Mouse (Mus musculus) megakaryocyte-erythroid progenitor cell, adult 5-6 weeks (primary cell): ENCODE results near the gene Krt24. TPM values are rescaled to one million over a fixed set of nuclear protein-coding genes. Genes with fewer than 3 reads are reported as not detected.

Experiments
- ATAC-seq: replicated peaks from 2 replicates; pipeline ENCODE4 v1.8.0; 2016; ENCODE audit warnings: mild to moderate bottlenecking, inconsistent platforms; ENCODE audit not compliant: severe bottlenecking, poor library complexity, low FRiP score, low TSS enrichment
- total RNA-seq, 2 experiments: library from RNA; stranded (forward) in 1 of 2; stranded (reverse) in 1 of 2; fragments of 200-1000, 215-1000 nt in 1 of 2; fragments of >200 nt in 1 of 2; fragmentation: Nextera tagmentation in 1 of 2; gene quantifications; 2 replicates each; pipeline ENCODE4 v1.2.3; 2014 to 2017

Krt24 gene
- total RNA-seq (2014; fragmentation: Nextera tagmentation) (not detected in 2 replicates), total RNA-seq (2017) (not detected in 2 replicates)

DNA sequence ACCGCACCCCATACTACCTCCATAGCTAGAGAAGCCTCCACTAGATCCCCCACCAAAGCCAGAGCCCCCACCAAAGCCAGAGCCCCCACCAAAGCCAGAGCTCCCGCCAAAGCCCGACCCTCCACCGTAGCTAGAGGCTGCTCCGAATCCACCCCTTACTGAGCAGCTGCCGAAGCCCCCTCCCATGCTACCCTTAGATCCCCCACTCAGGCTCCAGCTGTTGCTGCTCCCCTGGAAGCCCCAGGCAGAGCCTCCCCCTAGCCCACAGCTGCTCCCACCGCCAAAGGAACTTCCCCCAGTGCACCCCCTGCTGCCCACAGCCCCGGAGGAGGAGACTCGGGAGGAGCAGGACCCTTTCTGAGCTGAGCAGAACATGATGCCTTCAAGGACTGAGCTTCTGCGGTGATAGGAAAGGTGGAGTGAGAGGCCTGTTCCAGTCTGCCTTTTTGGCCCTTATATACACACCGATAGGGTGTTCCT lies at the start of gene Krt24:
Gene Krt24 (minus strand): TSS at position 430 of the 480 bp plus-strand sequence.
- ATAC-seq: no peak

DNA sequence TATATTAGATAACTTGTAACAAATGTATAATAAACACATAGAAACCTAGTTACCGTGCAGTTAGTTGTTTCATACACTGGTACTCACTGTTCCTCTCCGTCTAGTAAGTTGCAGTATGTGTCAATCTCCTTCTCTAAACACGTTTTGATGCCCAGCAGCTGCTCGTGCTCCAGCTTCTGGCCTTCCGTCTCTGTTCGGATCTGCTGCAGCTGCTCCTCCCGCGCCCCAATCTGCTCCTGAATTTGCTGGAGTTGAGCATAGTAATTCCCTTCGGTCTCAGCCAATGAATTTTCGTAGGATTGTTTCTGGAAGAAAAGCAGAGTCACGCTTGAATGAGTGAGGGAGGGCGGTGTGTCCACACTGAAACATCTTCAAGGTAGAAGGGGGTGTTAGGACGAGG lies 48.4 kb upstream of the Krt24 start:
- ATAC-seq: no peak

DNA sequence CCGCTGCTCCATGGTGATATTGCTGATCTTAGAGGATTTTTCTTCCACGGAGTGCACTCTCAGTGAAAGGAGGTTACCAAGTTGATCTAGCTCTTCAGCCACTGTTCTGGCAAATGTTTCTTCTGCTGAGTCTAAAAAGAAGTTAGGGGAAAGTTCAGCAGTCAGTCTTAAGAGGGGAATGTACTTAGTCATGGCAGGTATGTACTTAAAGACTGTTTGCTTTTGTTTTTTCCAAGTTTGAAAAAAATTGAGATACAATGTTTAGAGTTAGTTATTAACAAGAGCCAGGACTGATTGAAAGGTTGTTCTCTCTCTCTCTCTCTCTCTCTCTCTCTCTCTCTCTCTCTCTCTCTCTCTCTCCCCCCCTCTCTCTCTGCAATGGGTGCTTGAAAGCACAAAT lies 44.6 kb upstream of the Krt24 start:
- no peak for ATAC-seq

GRCm38 (mm10) chr11:99322851-99323250 lies 37.8 kb upstream of the Krt24 start, which contains the start of gene Krt25:
Gene Krt25, minus strand, starts transcription at chr11:99322951.
- ATAC-seq: no peak

- ATAC-seq: no peak
These were observed 36.0 kb upstream of the Krt24 start for GRCm38 (mm10) chr11:99321094-99321493.

GRCm38 (mm10) chr11:99319127-99319526 lies 34.1 kb upstream of the Krt24 start:
- no peak for ATAC-seq

- ATAC-seq: no peak
These were observed 31.5 kb upstream of the Krt24 start for GRCm38 (mm10) chr11:99316543-99316942.

- no peak for ATAC-seq
These were observed 29.5 kb upstream of the Krt24 start for GRCm38 (mm10) chr11:99314594-99314993.

GRCm38 (mm10) chr11:99310882-99311281 lies 25.8 kb upstream of the Krt24 start:
- ATAC-seq: peak; percentile 47; the same call in 1 of the 2 replicates

DNA sequence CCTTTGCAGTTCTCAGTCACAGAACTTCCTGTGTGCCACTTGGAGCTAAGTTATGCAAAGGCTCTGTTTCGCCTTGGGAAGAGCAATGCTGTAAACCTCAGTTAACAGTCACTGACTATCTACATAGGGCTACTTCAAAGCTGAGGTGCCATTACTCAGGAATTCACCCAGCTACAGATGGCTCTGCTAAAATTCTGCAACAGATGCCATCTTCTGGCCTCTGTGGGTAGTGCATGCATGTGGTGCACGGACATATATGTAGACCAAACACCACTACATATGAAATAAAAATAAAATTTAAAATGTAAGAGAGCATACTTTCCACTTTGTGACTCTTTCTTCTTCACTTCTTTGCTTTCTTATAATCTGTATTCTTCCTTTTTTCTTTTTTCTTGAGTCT lies 22.5 kb upstream of the Krt24 start:
- peak; percentile 67 for ATAC-seq

GRCm38 (mm10) chr11:99295039-99295438 lies 10.0 kb upstream of the Krt24 start:
- no peak for ATAC-seq

DNA sequence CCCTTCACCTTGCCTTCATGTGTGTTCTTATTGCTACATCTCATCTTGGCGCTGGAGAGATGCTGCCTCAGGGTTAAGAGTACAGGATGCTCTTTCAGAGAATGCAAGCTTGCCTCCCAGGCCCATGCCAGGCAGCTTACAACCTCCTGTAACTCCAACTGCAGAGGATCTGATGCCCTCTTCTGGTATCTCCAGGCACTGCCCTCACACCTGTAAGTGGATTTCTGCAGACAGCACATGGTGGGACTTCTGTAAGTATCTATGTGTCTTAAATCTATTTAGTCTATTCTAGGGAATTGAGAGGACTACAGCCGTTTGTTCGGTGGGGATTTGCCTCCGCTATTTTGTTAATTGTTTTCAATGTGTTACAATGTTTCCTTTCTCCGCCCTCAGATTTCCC lies 7.8 kb upstream of the Krt24 start:
- 0 out of 2 replicates have a peak, but pooled peaks have one; percentile 44 for ATAC-seq

GRCm38 (mm10) chr11:99284011-99284410 lies 1.1 kb downstream of the Krt24 start:
- ATAC-seq: no peak

DNA sequence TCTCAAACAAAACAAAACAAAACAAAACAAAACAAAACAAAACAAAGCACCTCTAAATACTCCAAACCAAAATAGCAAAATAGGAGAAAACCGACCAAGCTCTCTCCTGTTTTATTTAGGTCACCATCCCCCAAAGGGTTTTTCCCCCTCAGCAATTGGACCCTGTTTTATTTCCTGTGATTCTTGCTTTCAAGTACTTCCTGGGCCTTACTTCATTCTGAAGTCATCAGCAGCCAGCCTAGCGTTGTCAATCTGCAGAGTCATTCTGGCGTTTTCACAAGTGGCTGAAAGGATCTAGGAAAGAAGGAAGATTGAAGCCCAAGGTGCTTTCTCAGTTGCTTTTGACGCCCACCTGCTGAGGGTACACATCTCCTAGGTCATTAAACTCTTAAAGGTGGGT lies 1.7 kb downstream of the Krt24 start:
- no peak for ATAC-seq

- no peak for ATAC-seq
These were observed 3.9 kb downstream of the Krt24 start for GRCm38 (mm10) chr11:99281116-99281515.

DNA sequence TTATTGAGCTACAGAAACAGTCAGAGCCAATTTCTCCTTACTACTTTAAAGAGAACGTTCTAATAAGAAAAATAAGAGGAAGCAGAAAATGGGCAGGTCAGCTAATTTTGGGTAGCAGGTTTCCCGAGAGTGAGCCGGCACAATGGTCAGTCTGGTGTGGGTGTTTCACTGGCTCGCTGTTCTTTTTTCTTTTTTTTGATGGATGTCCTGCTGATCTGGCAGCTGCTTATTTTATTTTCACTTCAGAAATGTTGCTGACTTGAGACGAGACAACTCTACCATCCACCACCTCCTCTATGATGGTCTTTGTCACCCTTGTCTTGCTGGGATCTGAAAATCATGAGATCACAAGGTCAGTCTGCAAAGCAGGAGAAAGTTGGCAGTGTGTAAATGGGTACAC lies 5.1 kb downstream of the Krt24 start:
- ATAC-seq: no peak

GRCm38 (mm10) chr11:99276786-99277185 lies 8.3 kb downstream of the Krt24 start:
- ATAC-seq: no peak

DNA sequence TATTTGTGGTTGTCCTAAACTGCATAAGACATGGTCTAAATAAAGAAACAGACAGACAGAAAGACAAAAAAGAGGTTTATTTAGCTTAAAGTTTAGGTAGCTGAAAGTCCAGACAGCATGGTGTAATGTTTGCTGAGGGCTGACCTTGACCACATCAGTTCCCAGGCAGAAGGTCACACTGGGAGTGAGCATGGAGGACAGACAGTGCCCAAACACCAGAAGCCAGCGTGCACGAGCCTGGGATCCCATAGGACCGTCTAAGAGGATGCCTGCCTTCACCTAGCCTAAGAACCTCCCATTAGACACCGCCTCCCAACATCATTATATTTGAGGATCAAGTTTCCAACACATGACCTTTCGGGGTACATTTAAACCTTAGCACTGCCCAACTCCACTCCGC lies 9.4 kb downstream of the Krt24 start:
- no peak for ATAC-seq

DNA sequence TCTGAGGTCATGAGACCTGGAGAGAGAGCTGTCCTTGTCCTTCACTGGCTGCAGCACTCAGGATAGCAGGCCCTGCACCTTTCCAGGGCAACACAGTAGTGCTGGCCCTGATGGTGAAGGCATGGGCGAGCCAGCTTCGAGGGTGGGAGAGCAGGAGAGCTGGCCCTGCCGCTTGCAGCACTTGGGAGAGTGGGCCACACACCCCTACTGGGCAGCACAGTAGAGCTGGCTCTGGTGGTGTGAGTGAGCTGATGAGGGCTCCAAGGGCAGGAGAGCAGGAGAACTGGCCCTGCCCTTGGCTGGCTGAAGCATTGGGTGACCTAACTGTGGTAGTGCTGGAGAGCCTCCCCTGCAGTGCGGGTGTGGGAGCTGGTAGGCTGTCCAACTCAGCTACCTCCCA lies 12.3 kb downstream of the Krt24 start:
- no peak for ATAC-seq

GRCm38 (mm10) chr11:99269192-99269591 lies 15.9 kb downstream of the Krt24 start:
- no peak for ATAC-seq

DNA sequence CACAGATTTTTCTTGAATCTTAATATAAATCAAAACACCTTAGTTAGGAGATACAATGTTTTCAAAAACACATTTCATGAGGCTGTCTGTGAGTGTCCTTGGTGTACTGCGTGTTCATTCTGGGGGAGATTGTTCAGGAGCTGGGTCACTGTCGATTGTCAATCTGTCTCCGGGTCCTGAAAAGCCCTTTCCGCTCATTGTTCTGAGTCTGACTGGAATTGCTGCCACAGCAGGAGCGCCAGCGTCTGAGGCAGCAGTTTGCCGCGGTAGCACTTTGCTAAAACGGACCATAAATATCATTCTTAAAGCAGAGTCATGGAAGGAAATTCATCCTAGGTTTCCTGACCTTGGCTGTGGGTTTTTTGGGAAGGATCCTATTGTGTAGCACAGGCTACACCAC lies 19.3 kb downstream of the Krt24 start:
- ATAC-seq: no peak

DNA sequence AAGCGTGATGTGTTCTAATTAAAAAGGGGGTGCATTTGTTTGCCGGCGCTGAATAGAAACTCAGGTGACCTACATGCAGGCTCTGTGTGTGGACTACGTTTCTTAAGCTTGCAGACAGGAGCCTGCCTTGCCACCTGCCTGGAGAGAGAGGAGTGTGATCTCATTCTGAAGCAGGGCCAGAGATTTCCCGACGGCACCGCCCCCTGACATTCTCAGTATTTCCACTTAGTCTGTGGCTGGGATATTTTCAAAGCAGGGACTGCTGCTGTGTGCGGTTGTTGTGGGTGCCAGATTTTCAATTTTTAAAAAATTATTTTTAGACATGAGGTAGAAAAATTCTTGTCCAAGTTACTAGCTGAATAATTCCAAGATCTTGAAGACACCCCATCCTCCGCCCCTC lies 19.8 kb downstream of the Krt24 start:
- ATAC-seq: no peak
